Mouse (Mus musculus) limb, embryonic 10.5 days (tissue): ENCODE data around the gene Aox4. TPM values are rescaled to one million over a fixed set of nuclear protein-coding genes. Genes with fewer than 3 reads are reported as not detected.

Experiments used
- DNase-seq: peaks from one replicate; pipeline ENCODE4 v3.0.0-alpha.2; 2017; ENCODE audit warnings: low spot score
- H3K27ac ChIP-seq: fragments of 300-500 bp; sonication (generic); 2 replicates; pipeline ENCODE4 v1.5.1; 2016; ENCODE audit warnings: mild to moderate bottlenecking
- H3K27me3 ChIP-seq: fragments of 300-500 bp; sonication (generic); 2 replicates; pipeline ENCODE4 v1.6.1; 2016; ENCODE audit warnings: low read depth, mild to moderate bottlenecking; ENCODE audit not compliant: poor library complexity, severe bottlenecking
- H3K36me3 ChIP-seq: fragments of 300-500 bp; sonication (generic); 2 replicates; pipeline ENCODE4 v1.6.1; 2016; ENCODE audit warnings: mild to moderate bottlenecking, moderate library complexity
- H3K4me1 ChIP-seq: fragments of 300-500 bp; sonication (generic); 2 replicates; pipeline ENCODE4 v1.6.1; 2016
- H3K4me3 ChIP-seq: fragments of 300-500 bp; sonication (generic); 2 replicates; pipeline ENCODE4 v1.5.1; 2016; ENCODE audit warnings: mild to moderate bottlenecking, moderate library complexity
- H3K9me3 ChIP-seq: fragments of 300-500 bp; sonication (generic); replicated peaks from 2 replicates; pipeline ENCODE4 v1.6.1; 2016; ENCODE audit warnings: mild to moderate bottlenecking
- WGBS: fragments of 180-500 bp; shearing (Covaris S2); methylation state at CpG from one replicate; pipeline ENCODE4 v1.1.7; 2016; 5-methylcytosine and 5-hydroxymethylcytosine counted together
- polyA plus RNA-seq: library from polyadenylated mRNA; unstranded; fragments of >200 nt; fragmentation: Nextera tagmentation; extraction: Ambion mirVana; gene quantifications from 2 replicates; pipeline ENCODE4 v1.2.1, GENCODE M21; 2016

Gene Aox4
- polyA plus RNA-seq, 1 experiment from 2014 or later, result 0.04 TPM

- Histone ChIP-seq H3K36me3 (no peaks in the 10 kb centered on the region), H3K4me1 (no peaks in the 10 kb centered on the region), H3K9me3 (no peaks in the 10 kb centered on the region), H3K27ac (no peak overlapping the region), H3K4me3 (no peak overlapping the region), H3K27me3 (no peaks in the 10 kb centered on the region)
- 73% methylated on average over 4 of the region's 4 CpGs for WGBS
- no peak for DNase-seq
Observed at GRCm38 (mm10) chr1:58309853-58310252, 99.7 kb downstream of the Aox4 start.

GRCm38 (mm10) chr1:58311221-58311864, 101.1 kb downstream of the Aox4 start:
- Histone ChIP-seq H3K9me3 (no peaks in the 10 kb centered on the region), H3K27me3 (no peaks in the 10 kb centered on the region), H3K4me3 (no peak overlapping the region), H3K36me3 (no peaks in the 10 kb centered on the region), H3K27ac (no peak overlapping the region), H3K4me1 (0 out of 2 replicates have a peak, but pooled peaks cover 4% of the 10 kb centered on the region)
- 89% methylated on average over 7 of the region's 7 CpGs for WGBS
- DNase-seq, result no peak

- H3K27ac ChIP-seq, result no peak overlapping the region
- 0 out of 2 replicates have a peak, but pooled peaks cover 4% of the 10 kb centered on the region for H3K4me1 ChIP-seq
- WGBS, result 89% methylated on average over 8 of the region's 8 CpGs
- no peaks in the 10 kb centered on the region for H3K36me3 ChIP-seq
- DNase-seq, result no peak
- no peak overlapping the region for H3K4me3 ChIP-seq
- H3K27me3 ChIP-seq, result no peaks in the 10 kb centered on the region
- H3K9me3 ChIP-seq, result no peaks in the 10 kb centered on the region
Observed at GRCm38 (mm10) chr1:58313173-58313572, 103.0 kb downstream of the Aox4 start.

- 73% methylated on average over 6 of the region's 6 CpGs for WGBS
- DNase-seq, result no peak
- H3K36me3 ChIP-seq, result no peaks in the 10 kb centered on the region
Observed at GRCm38 (mm10) chr1:58315532-58315931, 105.3 kb downstream of the Aox4 start.

More at GRCm38 (mm10) chr1:58315532-58315931, 105.3 kb downstream of the Aox4 start:
- no peak overlapping the region for H3K27ac ChIP-seq
- H3K27me3 ChIP-seq, result no peaks in the 10 kb centered on the region
- no peak overlapping the region for H3K4me3 ChIP-seq
- H3K4me1 ChIP-seq, result 0 out of 2 replicates have a peak, but pooled peaks cover 4% of the 10 kb centered on the region
- no peaks in the 10 kb centered on the region for H3K9me3 ChIP-seq

Other genes with a start within 250 kb of the Aox4 start
- gene Sgo2a, start 214.4 kb upstream of the Aox4 start, polyA plus RNA-seq, result 18.3 and 21.2 TPM in 2 replicates
- 14.9 and 19.6 TPM in 2 replicates for gene Kctd18, start 191.4 kb upstream of the Aox4 start, polyA plus RNA-seq
- gene Aox1, start 180.5 kb upstream of the Aox4 start, polyA plus RNA-seq, result 0.03 and 0.15 TPM in 2 replicates
- 0.83 and 0.94 TPM in 2 replicates for gene Aox3, start 97.3 kb upstream of the Aox4 start, polyA plus RNA-seq
- 0.03 TPM in 1 of 2 replicates, not detected in the other for gene Aox2, start 67.9 kb downstream of the Aox4 start, polyA plus RNA-seq
- 419 and 449 TPM in 2 replicates for gene Bzw1, start 182.5 kb downstream of the Aox4 start, polyA plus RNA-seq
- 111 and 153 TPM in 2 replicates for gene Clk1, start 213.7 kb downstream of the Aox4 start, polyA plus RNA-seq
- 77.7 and 86.3 TPM in 2 replicates for gene Nif3l1, start 234.8 kb downstream of the Aox4 start, polyA plus RNA-seq
- 61.5 and 64.8 TPM in 2 replicates for gene Ppil3, start 235.1 kb downstream of the Aox4 start, polyA plus RNA-seq